Mouse (Mus musculus): ENCODE data around the gene Slc38a9.

Slc38a9 gene

GRCm38 (mm10) chr13:112660574-112661381 lies at the start of gene Slc38a9:
TSS of gene Slc38a9 (plus strand) at chr13:112660751.
- DNase-seq (ENCODE audit: inconsistent age in 2 of 2, low spot score in 1 of 2) = peak; percentile 94 to 97

- DNase-seq (ENCODE audit: inconsistent age in 2 of 2, low spot score in 1 of 2) = peak in 1 of 2 experiments; percentile 48
Observed at GRCm38 (mm10) chr13:112621592-112621991, 39.0 kb upstream of the Slc38a9 start.

- DNase-seq (ENCODE audit: inconsistent age in 2 of 2, low spot score in 1 of 2) = no peak
Observed at GRCm38 (mm10) chr13:112623656-112624055, 36.9 kb upstream of the Slc38a9 start.

GRCm38 (mm10) chr13:112624622-112625021 lies 35.9 kb upstream of the Slc38a9 start:
- DNase-seq (ENCODE audit: inconsistent age in 2 of 2, low spot score in 1 of 2) = no peak

GRCm38 (mm10) chr13:112625566-112625965 lies 35.0 kb upstream of the Slc38a9 start:
- DNase-seq (ENCODE audit: inconsistent age in 2 of 2, low spot score in 1 of 2) = no peak

- no peak for DNase-seq (ENCODE audit: inconsistent age in 2 of 2, low spot score in 1 of 2)
Observed at GRCm38 (mm10) chr13:112635174-112635837, 25.2 kb upstream of the Slc38a9 start.

- DNase-seq (ENCODE audit: inconsistent age in 2 of 2, low spot score in 1 of 2) = no peak
Observed at GRCm38 (mm10) chr13:112636498-112636897, 24.1 kb upstream of the Slc38a9 start.

- no peak for DNase-seq (ENCODE audit: inconsistent age in 2 of 2, low spot score in 1 of 2)
Observed at GRCm38 (mm10) chr13:112639111-112639510, 21.4 kb upstream of the Slc38a9 start.

- no peak for DNase-seq (ENCODE audit: inconsistent age in 2 of 2, low spot score in 1 of 2)
Observed at GRCm38 (mm10) chr13:112642897-112643296, 17.7 kb upstream of the Slc38a9 start.

GRCm38 (mm10) chr13:112644996-112645395 lies 15.6 kb upstream of the Slc38a9 start:
- no peak for DNase-seq (ENCODE audit: inconsistent age in 2 of 2, low spot score in 1 of 2)

- DNase-seq (ENCODE audit: inconsistent age in 2 of 2, low spot score in 1 of 2) = no peak
Observed at GRCm38 (mm10) chr13:112645529-112646186, 14.9 kb upstream of the Slc38a9 start.

GRCm38 (mm10) chr13:112651183-112651582 lies 9.4 kb upstream of the Slc38a9 start:
- DNase-seq (ENCODE audit: inconsistent age in 2 of 2, low spot score in 1 of 2) = no peak

GRCm38 (mm10) chr13:112652205-112652604 lies 8.3 kb upstream of the Slc38a9 start, which contains the start of gene Ddx4:
TSS of gene Ddx4 (minus strand) at chr13:112652475.
- no peak for DNase-seq (ENCODE audit: inconsistent age in 2 of 2, low spot score in 1 of 2)

- no peak for DNase-seq (ENCODE audit: inconsistent age in 2 of 2, low spot score in 1 of 2)
Observed at GRCm38 (mm10) chr13:112659986-112660573, 471 bp upstream of the Slc38a9 start.

GRCm38 (mm10) chr13:112661687-112662086 lies 1.1 kb downstream of the Slc38a9 start:
- DNase-seq (ENCODE audit: inconsistent age in 2 of 2, low spot score in 1 of 2) = no peak

- DNase-seq (ENCODE audit: inconsistent age in 2 of 2, low spot score in 1 of 2) = no peak
Observed at GRCm38 (mm10) chr13:112666433-112667024, 6.0 kb downstream of the Slc38a9 start.

GRCm38 (mm10) chr13:112667215-112667614 lies 6.7 kb downstream of the Slc38a9 start:
- no peak for DNase-seq (ENCODE audit: inconsistent age in 2 of 2, low spot score in 1 of 2)

- peak in 1 of 2 experiments; percentile 58 for DNase-seq (ENCODE audit: inconsistent age in 2 of 2, low spot score in 1 of 2)
Observed at GRCm38 (mm10) chr13:112671708-112672107, 11.2 kb downstream of the Slc38a9 start.

- no peak for DNase-seq (ENCODE audit: inconsistent age in 2 of 2, low spot score in 1 of 2)
Observed at GRCm38 (mm10) chr13:112672797-112673196, 12.2 kb downstream of the Slc38a9 start.

- peak; percentile 71 to 90 for DNase-seq (ENCODE audit: inconsistent age in 2 of 2, low spot score in 1 of 2)
Observed at GRCm38 (mm10) chr13:112673899-112674447, 13.4 kb downstream of the Slc38a9 start.

- no peak for DNase-seq (ENCODE audit: inconsistent age in 2 of 2, low spot score in 1 of 2)
Observed at GRCm38 (mm10) chr13:112678154-112678553, 17.6 kb downstream of the Slc38a9 start.

Measured in adrenal gland, adult (tissue).